Mouse (Mus musculus): Measurements from ENCODE around the gene Rapgefl1. TPM values are rescaled to one million over a fixed set of nuclear protein-coding genes. Genes with fewer than 3 reads are reported as not detected.

Gene Rapgefl1
- total RNA-seq, 2 experiments from 2014 or later: 0.60 to 0.78 TPM

GRCm38 (mm10) chr11:98902621-98903245 is 66.1 kb downstream of the Rapgefl1 start:
- DNase-seq (ENCODE audit: low spot score): no peak
- intact Hi-C loops (cut with DNase I): no loop called here

Other genes starting within 250 kb of the Rapgefl1 start
- gene Ormdl3, start 249.4 kb upstream of the Rapgefl1 start, total RNA-seq (2021): 10 to 100 TPM; 35.6 to 37.8 TPM
- not detected for gene Lrrc3c, start 238.5 kb upstream of the Rapgefl1 start, total RNA-seq (2021)
- gene Gm12355, start 211.1 kb upstream of the Rapgefl1 start, total RNA-seq (2021): 1 to 10 TPM; 7.2 to 7.7 TPM
- gene Gsdma3, start 210.4 kb upstream of the Rapgefl1 start, total RNA-seq (2021): 1 to 10 TPM; 2.7 to 3.3 TPM
- gene Gsdma2, start 190.0 kb upstream of the Rapgefl1 start, total RNA-seq (2021): under 1 TPM in 1 of 2 experiments, not detected in 1; 0.31 TPM
- not detected for gene Gsdma, start 172.4 kb upstream of the Rapgefl1 start, total RNA-seq (2021)
- gene Psmd3, start 154.2 kb upstream of the Rapgefl1 start, total RNA-seq (2021): 100 to 1,000 TPM in 1 of 2 experiments, 10 to 100 TPM in 1; 98.7 to 104 TPM
- not detected for gene Csf3, start 135.5 kb upstream of the Rapgefl1 start, total RNA-seq (2021)
- 10 to 100 TPM; 45.2 to 48.8 TPM for gene Med24, start 107.3 kb upstream of the Rapgefl1 start, total RNA-seq (2021)
- 100 to 1,000 TPM; 102 to 117 TPM for gene Thra, start 96.1 kb upstream of the Rapgefl1 start, total RNA-seq (2021)
- gene Nr1d1, start 61.5 kb upstream of the Rapgefl1 start, total RNA-seq (2021): 100 to 1,000 TPM in 1 of 2 experiments, 10 to 100 TPM in 1; 61.2 to 129 TPM
- gene Msl1, start 41.3 kb upstream of the Rapgefl1 start, total RNA-seq (2021): 10 to 100 TPM; 73.0 to 78.1 TPM
- gene Casc3, start 31.9 kb upstream of the Rapgefl1 start, total RNA-seq (2021): 10 to 100 TPM; 22.4 to 25.5 TPM
- 10 to 100 TPM in 1 of 2 experiments, 1 to 10 TPM in 1; 7.8 to 11.2 TPM for gene Wipf2, start 26.9 kb downstream of the Rapgefl1 start, total RNA-seq (2021)
- gene Cdc6, start 71.0 kb downstream of the Rapgefl1 start, total RNA-seq (2021): under 1 TPM; 0.28 to 0.52 TPM
- 10 to 100 TPM; 11.8 TPM for gene Rara, start 91.0 kb downstream of the Rapgefl1 start, total RNA-seq (2021)
- gene Gjd3, start 146.2 kb downstream of the Rapgefl1 start, total RNA-seq (2021): 1 to 10 TPM in 1 of 2 experiments, under 1 TPM in 1; 0.52 to 1.1 TPM
- 1 to 10 TPM; 4.2 to 4.6 TPM for gene Top2a, start 187.4 kb downstream of the Rapgefl1 start, total RNA-seq (2021)
- 10 to 100 TPM; 87.8 to 99.7 TPM for gene Igfbp4, start 204.5 kb downstream of the Rapgefl1 start, total RNA-seq (2021)

All from heart, postnatal 25 days (tissue).